Mouse (Mus musculus) testis, adult 2 months (tissue): ENCODE measurements at regions not wholly inside any gene's neighbourhood (a gene's known extent, or its start where the extent isn't known, plus 50 kb on each side); places are given as distances from the start of the nearest gene placed in this dataset.

ENCODE experiments used
- CTCF ChIP-seq: fragments of 200-500 bp; IDR thresholded peaks from 2 replicates; pipeline ENCODE4 v1.5.1; 2012; ENCODE audit warnings: low read depth, mild to moderate bottlenecking, inconsistent platforms, low read length, moderate library complexity; ENCODE audit not compliant: control insufficient read depth, insufficient read depth, insufficient replicate concordance
- POLR2A ChIP-seq: fragments of 200-500 bp; IDR thresholded peaks from 2 replicates; pipeline ENCODE4 v1.6.1; 2012; ENCODE audit warnings: low read depth, mild to moderate bottlenecking, inconsistent platforms, low read length, moderate library complexity; ENCODE audit not compliant: control insufficient read depth

DNA sequence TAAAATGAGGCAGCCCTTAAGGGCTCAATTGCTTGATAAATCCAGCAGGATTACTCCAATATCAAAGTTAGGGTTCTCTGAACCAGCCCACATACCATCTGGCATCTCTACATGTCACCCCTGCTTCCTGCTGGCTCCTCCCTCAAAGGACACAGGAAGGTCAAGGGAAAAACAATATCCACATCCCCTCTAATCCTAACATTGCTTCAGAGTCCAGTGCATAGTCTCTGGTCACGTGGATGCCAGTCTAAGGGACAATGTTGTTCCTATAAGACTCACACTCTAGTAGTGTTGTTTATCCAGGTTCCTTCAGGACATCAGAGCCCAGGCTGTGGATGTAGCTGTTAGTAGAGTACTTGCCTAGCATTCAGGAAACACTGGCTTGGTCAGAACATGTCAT is 124.9 kb upstream of the Foxa2 start:
- TF ChIP-seq CTCF (no peak), POLR2A (no peak)
